Mouse (Mus musculus): Measurements from ENCODE around the gene Zfp541. TPM values are rescaled to one million over a fixed set of nuclear protein-coding genes. Genes with fewer than 3 reads are reported as not detected.

The Zfp541 gene
- polyA plus RNA-seq, 1 experiment from 2014 or later, result not detected

DNA sequence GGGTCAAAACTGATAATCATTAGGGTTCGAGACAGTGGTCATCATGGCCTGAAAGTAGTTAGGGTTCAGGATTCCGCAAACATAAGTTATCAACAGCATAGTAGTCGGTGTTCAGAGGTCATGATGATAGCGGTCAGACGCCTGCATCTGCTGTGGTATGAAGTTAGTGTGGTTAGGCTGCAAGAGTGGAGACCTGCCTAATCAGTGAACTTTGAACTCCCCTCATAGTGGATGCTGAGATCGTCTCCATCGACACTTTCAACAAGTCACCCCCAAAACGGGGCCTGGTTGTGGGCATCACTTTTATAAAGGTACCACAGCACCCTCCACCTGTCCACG is 58.6 kb downstream of the Zfp541 start:
- no peak overlapping the region for H3K27ac ChIP-seq (replicated peaks; ENCODE audit: low read depth, low read length)
- ATAC-seq (ENCODE audit: insufficient number of reproducible peaks, low FRiP score, low TSS enrichment, low read depth) (no peak; the same call in none of the 2 replicates), DNase-seq (ENCODE audit: low spot score) (no peak)
- 49% methylated on average over 9 of the region's 9 CpGs for WGBS
- H3K4me2 ChIP-seq (ENCODE audit: low read depth, severe bottlenecking), result peak overlapping the region; percentile 62
- H3K27me3 ChIP-seq (ENCODE audit: control insufficient read depth, insufficient read depth, low read length), result no peaks in the 10 kb centered on the region
- peak overlapping the region; percentile 34; the same call in 1 of the 2 replicates for H3K9ac ChIP-seq (ENCODE audit: low read length)
- peak overlapping the region; percentile 67 for H3K4me3 ChIP-seq (ENCODE audit: low read depth, low read length)
- no peaks in the 10 kb centered on the region for H3K9me3 ChIP-seq (ENCODE audit: control insufficient read depth, low read length)
- no peaks in the 10 kb centered on the region for H3K4me1 ChIP-seq (ENCODE audit: control insufficient read depth, insufficient read depth, low read length)
- H3K36me3 ChIP-seq (ENCODE audit: control insufficient read depth, insufficient read depth, low read length), result peaks cover 13% of the 10 kb centered on the region; the same call in 1 of the 2 replicates

DNA sequence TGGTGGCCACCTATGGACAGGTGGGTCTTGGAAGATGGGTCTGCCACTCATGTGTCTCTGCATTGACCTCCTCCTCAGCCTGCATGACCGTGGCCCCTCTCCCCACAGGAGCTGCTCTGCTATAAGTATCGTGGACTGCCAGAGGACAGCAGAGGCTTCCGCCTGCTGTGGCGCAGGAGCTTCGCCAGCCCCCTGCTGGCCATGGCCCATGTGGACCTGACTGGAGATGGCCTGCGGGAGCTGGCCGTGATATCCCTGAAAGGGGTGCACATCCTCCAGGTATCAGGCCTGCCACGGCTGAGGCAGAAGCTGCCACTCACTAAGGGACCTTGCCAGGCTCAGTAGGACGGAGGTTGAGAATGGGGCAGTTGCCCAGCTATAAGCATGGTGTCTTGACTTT is 64.2 kb downstream of the Zfp541 start:
- Histone ChIP-seq H3K9ac (ENCODE audit: low read length) (no peak overlapping the region), H3K9me3 (ENCODE audit: control insufficient read depth, low read length) (no peaks in the 10 kb centered on the region), H3K4me2 (ENCODE audit: low read depth, severe bottlenecking) (no peak overlapping the region), H3K4me1 (ENCODE audit: control insufficient read depth, insufficient read depth, low read length) (peaks cover 3% of the 10 kb centered on the region; the same call in 1 of the 2 replicates), H3K36me3 (ENCODE audit: control insufficient read depth, insufficient read depth, low read length) (no peaks in the 10 kb centered on the region), H3K4me3 (ENCODE audit: low read depth, low read length) (no peak overlapping the region), H3K27ac (replicated peaks; ENCODE audit: low read depth, low read length) (no peak overlapping the region), H3K27me3 (ENCODE audit: control insufficient read depth, insufficient read depth, low read length) (no peaks in the 10 kb centered on the region)
- no peak for ATAC-seq (ENCODE audit: insufficient number of reproducible peaks, low FRiP score, low TSS enrichment, low read depth)
- WGBS, result 74% methylated on average over 9 of the region's 9 CpGs
- no peak for DNase-seq (ENCODE audit: low spot score)

DNA sequence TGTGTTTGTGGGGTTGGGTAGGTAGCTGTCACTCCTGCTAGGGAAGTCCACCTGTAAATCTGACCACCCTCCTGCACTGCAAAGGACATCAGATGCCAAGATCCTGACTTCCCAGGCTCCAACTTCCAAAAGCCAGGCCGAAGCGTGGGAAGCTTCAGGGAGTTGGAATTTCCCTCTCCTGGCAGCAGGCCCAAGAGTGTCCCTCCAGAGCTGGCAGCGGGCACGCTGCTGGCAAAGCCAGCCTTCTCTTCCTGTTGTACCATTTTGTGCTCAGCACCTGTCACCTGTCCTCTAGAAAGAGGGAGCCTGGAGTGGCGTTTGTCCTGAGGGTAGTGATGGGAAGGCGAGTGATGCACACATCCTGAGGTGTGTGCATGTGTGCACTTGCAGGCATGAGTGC is 66.7 kb downstream of the Zfp541 start:
- H3K9me3 ChIP-seq (ENCODE audit: control insufficient read depth, low read length), result no peaks in the 10 kb centered on the region
- H3K27ac ChIP-seq (replicated peaks; ENCODE audit: low read depth, low read length), result no peak overlapping the region
- no peaks in the 10 kb centered on the region; the same call in 1 of the 2 replicates for H3K27me3 ChIP-seq (ENCODE audit: control insufficient read depth, insufficient read depth, low read length)
- DNase-seq (ENCODE audit: low spot score) (no peak), ATAC-seq (ENCODE audit: insufficient number of reproducible peaks, low FRiP score, low TSS enrichment, low read depth) (no peak)
- no peaks in the 10 kb centered on the region for H3K36me3 ChIP-seq (ENCODE audit: control insufficient read depth, insufficient read depth, low read length)
- no peak overlapping the region for H3K9ac ChIP-seq (ENCODE audit: low read length)
- no peak overlapping the region for H3K4me2 ChIP-seq (ENCODE audit: low read depth, severe bottlenecking)
- WGBS, result 89% methylated on average over 6 of the region's 6 CpGs
- H3K4me3 ChIP-seq (ENCODE audit: low read depth, low read length), result no peak overlapping the region
- peaks cover 6% of the 10 kb centered on the region; the same call in 1 of the 2 replicates for H3K4me1 ChIP-seq (ENCODE audit: control insufficient read depth, insufficient read depth, low read length)

DNA sequence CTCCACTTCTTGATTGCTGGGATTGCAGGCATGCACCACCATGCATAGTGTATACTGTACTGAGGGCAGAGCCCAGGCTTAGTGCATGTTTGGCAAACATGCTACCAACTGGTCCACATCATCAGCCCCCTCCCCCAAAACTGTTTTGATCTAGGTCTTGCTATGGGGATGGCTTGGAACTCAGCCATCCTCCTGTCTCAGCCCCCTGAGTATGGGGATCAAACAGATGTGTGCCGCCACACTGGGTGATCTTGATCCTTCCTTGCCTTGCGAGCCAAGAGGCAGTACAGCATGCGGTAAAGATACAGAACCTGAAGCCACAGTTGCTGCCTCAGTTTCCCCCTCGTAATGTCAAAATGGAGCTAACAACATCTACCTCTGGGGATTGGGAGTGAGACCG is 67.3 kb downstream of the Zfp541 start:
- H3K4me3 ChIP-seq (ENCODE audit: low read depth, low read length), result no peak overlapping the region
- H3K9me3 ChIP-seq (ENCODE audit: control insufficient read depth, low read length), result no peaks in the 10 kb centered on the region
- DNase-seq (ENCODE audit: low spot score) (no peak), ATAC-seq (ENCODE audit: insufficient number of reproducible peaks, low FRiP score, low TSS enrichment, low read depth) (no peak)
- no peak overlapping the region for H3K27ac ChIP-seq (replicated peaks; ENCODE audit: low read depth, low read length)
- H3K9ac ChIP-seq (ENCODE audit: low read length), result no peak overlapping the region
- H3K27me3 ChIP-seq (ENCODE audit: control insufficient read depth, insufficient read depth, low read length), result no peaks in the 10 kb centered on the region; the same call in 1 of the 2 replicates
- no peaks in the 10 kb centered on the region for H3K36me3 ChIP-seq (ENCODE audit: control insufficient read depth, insufficient read depth, low read length)
- peaks cover 6% of the 10 kb centered on the region; the same call in 1 of the 2 replicates for H3K4me1 ChIP-seq (ENCODE audit: control insufficient read depth, insufficient read depth, low read length)
- H3K4me2 ChIP-seq (ENCODE audit: low read depth, severe bottlenecking), result no peak overlapping the region
- 58% methylated on average over 5 of the region's 5 CpGs for WGBS

DNA sequence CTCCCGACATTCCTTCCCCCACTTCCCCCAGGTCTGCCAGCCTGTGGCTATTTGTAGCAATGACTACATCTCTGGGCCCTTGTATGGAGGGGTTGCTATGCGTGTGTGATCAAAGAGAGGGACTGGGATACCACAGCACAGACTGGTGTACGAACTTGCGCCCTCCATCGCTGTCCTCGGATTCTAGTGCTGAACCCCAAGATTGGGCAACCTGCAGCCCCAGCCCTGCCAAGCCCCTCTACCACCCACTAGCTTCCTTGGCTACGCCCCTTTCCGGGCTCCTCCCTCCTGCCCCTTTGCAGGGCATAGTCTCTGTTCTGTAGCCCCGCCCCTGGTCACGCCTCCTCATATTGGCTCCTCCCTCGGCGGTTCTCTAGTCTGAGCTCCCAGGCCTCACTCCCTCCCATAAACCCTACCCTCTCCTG is 67.8 kb downstream of the Zfp541 start, which contains the start of gene Slc8a2:
Gene Slc8a2, plus strand, starts transcription at position 406 of the 425 bp plus-strand sequence.
- H3K9me3 ChIP-seq (ENCODE audit: control insufficient read depth, low read length), result no peaks in the 10 kb centered on the region
- H3K4me3 ChIP-seq (ENCODE audit: low read depth, low read length), result peak within 1 kb of the TSS; percentile 54
- DNase-seq (ENCODE audit: low spot score) (peak; percentile 85), ATAC-seq (ENCODE audit: insufficient number of reproducible peaks, low FRiP score, low TSS enrichment, low read depth) (peak; percentile 77)
- no peaks in the 10 kb centered on the region for H3K36me3 ChIP-seq (ENCODE audit: control insufficient read depth, insufficient read depth, low read length)
- peaks cover 6% of the 10 kb centered on the region; the same call in 1 of the 2 replicates for H3K4me1 ChIP-seq (ENCODE audit: control insufficient read depth, insufficient read depth, low read length)
- H3K27ac ChIP-seq (replicated peaks; ENCODE audit: low read depth, low read length), result no peak within 1 kb of the TSS
- H3K4me2 ChIP-seq (ENCODE audit: low read depth, severe bottlenecking), result peak within 1 kb of the TSS; percentile 82
- WGBS, result 2% methylated on average over 12 of the region's 12 CpGs
- no peaks in the 10 kb centered on the region; the same call in 1 of the 2 replicates for H3K27me3 ChIP-seq (ENCODE audit: control insufficient read depth, insufficient read depth, low read length)
- H3K9ac ChIP-seq (ENCODE audit: low read length), result peak within 1 kb of the TSS; percentile 59

DNA sequence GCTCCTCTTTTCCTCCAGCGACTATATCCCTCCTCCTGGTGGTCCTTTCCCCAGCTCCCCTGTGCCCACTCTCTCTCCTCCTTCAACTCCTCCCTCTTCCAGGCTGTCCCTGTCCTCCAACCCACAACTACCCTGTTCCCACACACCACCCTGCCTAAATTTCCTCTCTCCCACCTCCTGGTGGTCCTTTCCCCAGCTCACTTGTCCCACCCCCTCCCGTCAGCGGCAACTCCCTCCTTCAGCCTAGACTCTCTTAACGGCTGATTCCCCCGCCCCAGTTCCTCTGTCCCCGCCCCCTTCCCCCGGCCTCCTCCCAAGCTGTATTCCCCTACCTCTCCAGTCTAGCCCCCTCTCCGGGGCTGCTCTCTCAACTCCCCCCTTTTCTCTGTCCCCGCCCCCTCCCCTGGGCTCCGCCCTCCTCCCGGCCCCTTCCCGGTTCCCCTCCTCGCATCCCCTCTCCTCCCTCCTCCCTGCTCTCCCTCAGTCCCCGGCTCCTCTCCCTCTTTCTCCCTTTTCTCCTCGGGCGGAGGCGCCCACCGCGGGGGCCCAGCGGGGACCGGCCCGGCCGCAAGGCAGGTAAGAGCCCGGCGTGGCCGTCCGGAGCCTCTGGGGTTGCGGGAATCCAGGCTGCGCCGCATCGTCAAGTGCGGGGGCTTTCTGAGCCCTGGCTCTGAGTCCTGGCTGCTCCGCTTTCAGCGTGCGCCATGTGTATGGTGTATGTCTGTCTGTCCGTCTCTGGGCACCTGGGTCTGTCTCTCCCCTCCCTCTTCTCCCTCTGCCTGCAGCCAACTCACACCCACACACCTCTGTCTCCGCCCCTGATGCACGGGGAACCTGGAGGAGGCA is 68.5 kb downstream of the Zfp541 start:
- Histone ChIP-seq H3K27me3 (ENCODE audit: control insufficient read depth, insufficient read depth, low read length) (no peaks in the 10 kb centered on the region; the same call in 1 of the 2 replicates), H3K36me3 (ENCODE audit: control insufficient read depth, insufficient read depth, low read length) (no peaks in the 10 kb centered on the region), H3K27ac (replicated peaks; ENCODE audit: low read depth, low read length) (no peak overlapping the region), H3K4me1 (ENCODE audit: control insufficient read depth, insufficient read depth, low read length) (peaks cover 6% of the 10 kb centered on the region; the same call in 1 of the 2 replicates), H3K4me3 (ENCODE audit: low read depth, low read length) (peak overlapping the region; percentile 54), H3K9ac (ENCODE audit: low read length) (peak overlapping the region; percentile 59), H3K4me2 (ENCODE audit: low read depth, severe bottlenecking) (peak overlapping the region; percentile 82), H3K9me3 (ENCODE audit: control insufficient read depth, low read length) (no peaks in the 10 kb centered on the region)
- peak; percentile 83 for ATAC-seq (ENCODE audit: insufficient number of reproducible peaks, low FRiP score, low TSS enrichment, low read depth)
- peak; percentile 81 for DNase-seq (ENCODE audit: low spot score)
- WGBS, result 1% methylated on average over 38 of the region's 38 CpGs

DNA sequence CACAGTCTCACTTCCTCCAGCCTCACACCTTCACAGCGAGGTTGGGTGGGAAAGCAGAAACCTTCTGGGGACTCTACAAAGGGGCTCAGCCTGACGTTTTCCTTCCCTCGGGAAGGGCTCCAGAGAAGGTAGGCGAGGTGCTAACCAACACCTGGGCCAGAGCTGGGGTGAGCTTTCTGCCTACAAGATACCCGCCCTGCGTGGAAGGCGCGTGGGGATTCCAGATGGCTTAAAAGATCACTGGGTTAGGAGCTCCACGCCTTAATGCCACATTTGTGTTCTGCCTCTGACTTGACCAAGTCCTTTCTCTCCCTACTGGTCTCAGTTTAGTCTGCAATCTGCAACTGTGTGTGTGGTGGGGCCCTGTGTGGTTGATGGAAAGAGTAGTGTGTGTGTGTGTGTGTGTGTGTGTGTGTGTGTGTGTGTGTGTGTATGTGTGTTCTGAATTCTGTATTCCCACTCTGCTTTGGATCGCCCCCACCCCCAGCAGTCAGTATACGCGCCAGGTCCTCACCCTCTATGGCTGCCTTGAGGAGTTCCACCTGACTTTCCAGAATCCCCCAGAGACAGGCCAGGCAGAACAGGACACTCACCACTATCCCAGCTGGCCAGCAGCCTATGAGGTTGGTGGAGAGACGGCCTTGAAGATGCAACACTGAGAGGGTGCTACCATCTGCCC is 69.5 kb downstream of the Zfp541 start:
- Histone ChIP-seq H3K27ac (replicated peaks; ENCODE audit: low read depth, low read length) (no peak overlapping the region), H3K27me3 (ENCODE audit: control insufficient read depth, insufficient read depth, low read length) (no peaks in the 10 kb centered on the region; the same call in 1 of the 2 replicates), H3K36me3 (ENCODE audit: control insufficient read depth, insufficient read depth, low read length) (no peaks in the 10 kb centered on the region), H3K9me3 (ENCODE audit: control insufficient read depth, low read length) (no peaks in the 10 kb centered on the region), H3K4me1 (ENCODE audit: control insufficient read depth, insufficient read depth, low read length) (peaks cover 6% of the 10 kb centered on the region; the same call in 1 of the 2 replicates), H3K4me3 (ENCODE audit: low read depth, low read length) (peak overlapping the region; percentile 54), H3K9ac (ENCODE audit: low read length) (no peak overlapping the region), H3K4me2 (ENCODE audit: low read depth, severe bottlenecking) (peak overlapping the region; percentile 82)
- 37% methylated on average over 13 of the region's 13 CpGs for WGBS
- ATAC-seq (ENCODE audit: insufficient number of reproducible peaks, low FRiP score, low TSS enrichment, low read depth), result no peak
- no peak for DNase-seq (ENCODE audit: low spot score)

DNA sequence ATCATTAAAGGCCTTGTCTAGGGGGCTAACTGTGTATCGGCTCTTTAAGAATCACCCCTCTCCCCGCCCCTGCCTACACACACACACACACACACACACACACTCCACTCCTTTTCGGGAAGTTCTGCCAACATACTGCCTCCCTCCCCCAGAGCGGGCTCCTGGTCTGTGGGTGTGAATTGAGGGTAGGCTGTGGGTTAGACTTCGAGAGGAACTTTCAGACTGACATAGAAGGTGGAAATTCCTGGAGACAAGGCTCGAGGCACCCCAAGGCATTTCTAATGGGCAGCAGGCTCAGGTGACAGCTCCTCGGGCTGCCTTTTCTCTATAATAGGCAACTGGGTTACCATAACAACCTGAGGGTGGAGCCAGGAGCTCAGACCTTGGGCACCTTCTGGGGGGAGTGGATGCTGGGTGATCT is 70.6 kb downstream of the Zfp541 start:
- Histone ChIP-seq H3K4me3 (ENCODE audit: low read depth, low read length) (no peak overlapping the region), H3K9me3 (ENCODE audit: control insufficient read depth, low read length) (no peaks in the 10 kb centered on the region), H3K9ac (ENCODE audit: low read length) (no peak overlapping the region), H3K36me3 (ENCODE audit: control insufficient read depth, insufficient read depth, low read length) (no peaks in the 10 kb centered on the region), H3K4me2 (ENCODE audit: low read depth, severe bottlenecking) (no peak overlapping the region), H3K27ac (replicated peaks; ENCODE audit: low read depth, low read length) (no peak overlapping the region), H3K4me1 (ENCODE audit: control insufficient read depth, insufficient read depth, low read length) (peaks cover 6% of the 10 kb centered on the region; the same call in 1 of the 2 replicates), H3K27me3 (ENCODE audit: control insufficient read depth, insufficient read depth, low read length) (no peaks in the 10 kb centered on the region; the same call in 1 of the 2 replicates)
- no peak for ATAC-seq (ENCODE audit: insufficient number of reproducible peaks, low FRiP score, low TSS enrichment, low read depth)
- WGBS, result 21% methylated on average over 7 of the region's 7 CpGs
- peak; percentile 28 for DNase-seq (ENCODE audit: low spot score)
